Mouse (Mus musculus): ENCODE measurements around the gene Olfr78. TPM values are rescaled to one million over a fixed set of nuclear protein-coding genes. Genes with fewer than 3 reads are reported as not detected.
A peak's percentile ranks its signal among the peaks of the same experiment; 100 is the strongest.

The Olfr78 gene
- 1 to 10 TPM; 1.5 to 2.6 TPM for total RNA-seq (2021)
- long read RNA-seq, experiment 1, full-length matches to known transcripts, result 2 of 2 reads
- long read RNA-seq, experiment 1, partial matches to known transcripts, result 0 of 2 reads
- long read RNA-seq, experiment 1, other reads (novel, unspliced or antisense), result 0 of 2 reads
- long read RNA-seq, experiment 2, full-length matches to known transcripts, result 2 of 2 reads
- long read RNA-seq, experiment 2, partial matches to known transcripts, result 0 of 2 reads
- long read RNA-seq, experiment 2, other reads (novel, unspliced or antisense), result 0 of 2 reads

DNA sequence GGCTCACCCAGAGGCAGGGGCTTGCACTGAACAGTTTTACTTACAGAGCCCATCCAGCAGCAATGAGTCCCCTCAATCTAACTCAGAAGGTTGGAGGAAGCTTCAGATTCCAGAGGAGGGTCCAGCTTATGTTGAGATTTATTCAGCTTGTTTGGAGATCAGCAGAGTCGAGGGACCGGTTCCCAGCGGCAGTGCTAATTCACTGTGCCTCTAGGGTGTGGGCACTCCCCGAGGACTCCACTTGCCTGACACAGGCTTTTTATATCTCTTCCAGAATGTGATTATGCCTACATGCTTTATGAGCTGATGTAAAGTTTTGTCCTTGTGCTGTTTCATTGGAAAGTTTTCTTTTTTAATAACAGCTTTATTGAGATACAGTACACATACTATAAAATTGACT, at the start of gene Olfr78, which contains the start of gene Olfr560:
Gene Olfr78 (minus strand): TSS at position 206 of the 400 bp plus-strand sequence.
Gene Olfr560 (minus strand): TSS at position 101 of the 400 bp plus-strand sequence.
- DNase-seq, result no peak

DNA sequence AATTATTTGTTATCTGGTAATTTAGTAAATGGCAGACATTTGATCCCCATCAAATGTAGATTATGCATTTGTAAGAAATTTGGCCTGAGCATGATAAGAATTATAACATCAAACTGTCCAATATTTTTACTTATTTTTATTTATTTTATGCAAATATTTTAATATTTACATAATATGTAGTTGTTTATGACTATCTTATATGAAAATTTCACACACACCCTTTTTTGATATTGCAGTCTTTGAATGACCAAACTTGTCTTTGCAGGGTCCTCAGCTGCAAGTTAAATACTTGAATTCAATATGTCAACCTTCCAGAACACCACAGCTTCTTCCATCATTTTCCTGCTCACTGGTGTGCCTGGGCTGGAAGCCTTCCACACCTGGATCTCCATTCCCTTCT, 43.9 kb upstream of the Olfr78 start, which contains the start of gene Olfr564:
Gene Olfr564 (plus strand): TSS at position 301 of the 400 bp plus-strand sequence.
- DNase-seq, result no peak

DNA sequence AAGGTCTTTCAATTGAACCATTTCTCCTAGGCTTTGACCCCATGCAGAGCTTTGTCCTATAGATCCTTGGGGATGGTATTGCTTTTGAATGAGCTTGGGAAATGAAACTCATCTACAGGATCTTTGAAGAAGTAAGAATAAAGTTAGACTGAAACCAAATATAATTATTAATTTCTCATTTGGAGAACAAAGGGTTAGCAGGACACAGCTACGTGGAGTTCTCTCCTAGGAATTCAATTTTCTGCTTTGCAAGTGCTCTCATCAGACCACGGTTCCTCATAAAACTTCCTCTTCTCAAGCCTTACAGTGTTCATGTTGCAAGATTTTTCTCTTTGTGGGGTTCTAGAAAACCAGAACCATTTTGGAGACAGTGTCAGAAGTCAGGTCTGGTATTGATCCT, 11.7 kb upstream of the Olfr78 start, which contains the start of gene Olfr561:
Gene Olfr561 (plus strand): TSS at position 301 of the 400 bp plus-strand sequence.
- DNase-seq, result no peak

DNA sequence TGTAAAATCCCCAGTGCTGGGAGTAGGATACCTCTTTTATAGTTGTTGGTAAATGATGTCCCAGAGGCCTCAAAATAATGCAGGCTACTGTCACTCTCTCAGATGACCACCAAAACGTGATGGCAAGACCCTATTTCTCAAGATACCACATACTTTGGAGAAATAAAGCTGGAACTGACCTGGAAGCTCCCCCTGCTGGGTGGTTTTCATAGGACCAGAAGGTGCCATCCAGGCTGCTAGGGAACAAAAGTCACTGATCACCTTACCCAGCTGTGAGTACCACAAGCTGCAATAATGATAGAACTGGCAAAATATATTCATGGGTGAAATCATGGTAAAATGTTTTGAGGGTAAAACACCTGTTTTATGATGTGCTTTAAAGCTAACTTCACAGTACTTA, 7.2 kb downstream of the Olfr78 start:
- DNase-seq, result peak; percentile 31

DNA sequence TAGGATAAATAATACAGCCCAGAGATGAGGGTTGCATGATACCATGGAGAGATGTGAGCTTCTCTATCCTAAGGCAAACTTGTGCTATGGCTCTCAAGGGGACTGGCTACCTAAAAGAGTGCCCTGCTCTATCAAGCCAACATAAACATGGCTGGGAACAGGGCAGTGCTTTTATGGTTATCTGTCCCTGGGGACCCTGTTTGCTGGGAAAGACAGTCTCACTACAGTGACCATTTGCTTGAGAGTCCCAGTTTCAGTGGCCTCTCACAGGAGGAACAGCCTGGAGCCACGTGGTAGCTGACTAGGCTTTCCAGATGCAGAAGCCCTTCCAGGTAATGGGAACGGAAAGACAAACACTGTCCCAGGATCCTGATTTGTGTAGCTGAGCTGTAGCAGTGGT, 21.6 kb downstream of the Olfr78 start:
- DNase-seq, result no peak

DNA sequence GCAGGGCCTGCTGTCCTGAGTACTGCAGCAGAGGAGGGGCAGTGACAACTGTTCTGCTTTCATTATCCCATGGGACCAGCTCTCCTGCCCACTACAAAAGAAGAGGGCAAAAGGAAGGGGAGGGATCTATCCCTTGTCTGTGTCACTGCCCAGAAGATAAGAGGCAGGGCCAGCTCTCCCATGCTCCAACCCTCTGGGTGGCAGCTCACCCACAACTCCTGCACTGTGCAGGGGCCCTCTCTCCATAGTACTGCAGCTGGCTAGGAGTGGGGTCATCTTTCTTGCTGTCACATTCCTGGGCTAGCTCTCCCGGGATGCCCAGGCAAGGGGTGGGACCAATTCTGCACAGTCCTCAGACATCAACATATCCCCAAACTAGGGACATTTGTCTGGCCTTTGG, 25.5 kb downstream of the Olfr78 start:
- no peak for DNase-seq

DNA sequence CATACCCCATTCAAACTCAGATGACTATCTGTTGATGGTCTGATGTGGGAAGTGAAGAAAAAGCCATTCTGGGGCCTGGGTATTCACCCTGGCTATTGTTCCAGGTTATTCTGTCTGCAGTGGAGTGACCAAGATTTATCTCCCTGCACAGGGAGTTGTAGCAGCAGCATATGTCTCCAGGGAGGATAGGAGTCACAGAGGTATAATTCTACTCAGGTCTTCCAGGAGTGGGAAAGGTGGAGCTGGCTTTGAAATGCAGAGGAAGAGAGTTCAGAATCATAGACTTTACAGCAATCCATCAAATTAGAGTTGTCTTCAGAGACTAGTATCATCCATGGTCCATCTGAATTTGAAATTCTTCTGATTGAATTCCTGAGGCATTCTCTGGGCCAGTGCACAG, 31.9 kb downstream of the Olfr78 start, which contains the start of gene Olfr559:
Gene Olfr559 (minus strand): TSS at position 101 of the 400 bp plus-strand sequence.
- no peak for DNase-seq

DNA sequence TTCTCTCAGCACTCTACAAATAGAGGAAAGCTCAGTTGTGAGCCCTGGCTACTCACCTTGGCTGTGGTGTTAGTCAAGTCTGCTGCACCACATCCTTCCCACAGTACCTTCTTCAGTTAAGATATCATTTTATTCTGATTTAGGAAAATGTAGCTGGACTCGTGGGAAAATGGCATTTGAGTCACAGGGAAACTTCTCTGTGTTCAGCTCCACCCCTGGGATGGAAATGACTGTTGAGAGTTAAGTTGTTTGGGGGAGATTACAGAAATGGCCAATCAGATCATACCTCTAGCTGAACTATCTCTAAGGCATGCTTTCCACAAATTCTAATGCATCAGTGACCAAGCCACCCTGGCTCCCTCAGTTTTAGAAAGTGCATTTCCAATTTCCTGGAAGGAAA, 40.3 kb downstream of the Olfr78 start, which contains the start of gene Olfr33:
Gene Olfr33 (minus strand): TSS at position 101 of the 400 bp plus-strand sequence.
- no peak for DNase-seq

DNA sequence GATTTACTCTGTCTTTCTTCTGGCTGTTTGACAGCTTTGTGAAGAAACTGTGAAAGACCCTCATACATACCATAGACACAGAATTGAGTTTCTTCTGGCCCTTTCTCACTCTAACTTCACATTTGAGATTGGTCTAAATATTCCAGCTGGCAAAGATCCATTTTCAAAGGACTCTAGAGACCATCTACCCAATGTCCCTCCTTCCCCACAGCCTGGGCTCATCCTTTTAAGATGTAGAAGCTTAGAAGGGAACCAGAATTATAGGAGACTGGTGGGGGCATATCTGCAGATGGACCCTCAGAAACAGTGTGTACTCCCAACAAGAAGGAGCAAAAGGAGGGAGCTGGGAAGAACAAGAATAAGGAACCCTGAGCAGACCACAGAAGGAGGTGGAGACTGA, 57.4 kb downstream of the Olfr78 start, which contains the start of gene Olfr558:
Gene Olfr558 (plus strand): TSS at position 301 of the 400 bp plus-strand sequence.
- no peak for DNase-seq

DNA sequence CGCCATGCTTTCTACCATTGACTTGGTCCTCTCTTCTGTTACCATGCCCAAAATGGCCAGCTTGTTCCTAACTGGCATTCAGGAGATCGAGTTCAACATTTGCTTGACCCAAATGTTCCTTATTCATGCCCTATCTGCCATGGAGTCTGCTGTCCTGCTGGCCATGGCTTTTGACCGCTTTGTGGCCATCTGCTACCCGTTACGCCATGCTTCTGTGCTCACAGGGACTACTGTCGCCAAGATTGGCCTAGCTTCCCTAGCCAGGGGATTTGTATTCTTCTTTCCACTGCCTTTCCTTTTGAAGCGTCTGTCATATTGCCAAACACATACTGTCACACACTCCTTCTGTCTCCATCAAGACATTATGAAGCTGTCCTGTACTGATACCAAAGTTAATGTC, 60.8 kb downstream of the Olfr78 start:
- no peak for DNase-seq

DNA sequence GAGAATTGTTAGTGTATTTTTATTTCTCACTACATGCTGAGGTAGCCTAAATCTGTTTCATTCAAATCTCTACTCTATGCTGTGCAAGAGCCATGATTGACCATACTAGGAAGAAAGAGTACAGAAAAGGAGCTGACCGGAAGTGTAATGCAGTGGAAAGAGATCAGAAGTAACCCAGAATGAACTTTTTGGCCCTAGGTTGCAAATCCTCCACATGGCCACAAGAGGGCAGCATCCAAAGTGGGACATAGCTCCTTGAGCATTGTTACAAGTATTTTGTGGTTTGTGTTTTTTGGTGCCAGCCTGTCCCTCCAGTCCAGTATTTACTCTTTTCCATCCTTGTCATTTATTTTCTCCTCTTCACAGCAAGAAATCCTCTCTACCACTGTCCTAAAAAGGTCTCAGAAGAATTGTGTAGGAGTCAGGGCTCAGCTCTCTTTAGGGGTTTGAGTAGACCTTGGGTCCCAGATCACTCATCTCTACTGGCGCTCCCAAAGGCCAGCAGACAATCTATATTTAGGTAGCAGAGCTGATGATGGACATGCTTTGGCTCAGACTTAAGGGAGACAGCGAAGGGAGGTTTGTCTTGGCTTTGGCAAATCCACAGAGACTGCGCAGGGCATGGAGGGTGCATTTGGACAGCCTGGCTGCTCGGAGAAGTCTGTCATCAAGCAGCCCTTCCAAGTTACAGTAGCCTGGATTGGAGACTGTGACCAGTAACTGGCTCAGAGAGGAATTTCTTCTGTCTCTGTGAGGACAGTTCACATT, 63.7 kb downstream of the Olfr78 start, which contains the start of gene Olfr557:
Gene Olfr557 (plus strand): TSS at position 553 of the 768 bp plus-strand sequence.
- DNase-seq, result peak; percentile 62

Other genes starting within 250 kb of the Olfr78 start
- not detected for gene Olfr547, start 224.7 kb downstream of the Olfr78 start, total RNA-seq (2021)
- not detected for gene Olfr548-ps1, start 218.6 kb downstream of the Olfr78 start, total RNA-seq (2021)
- gene Olfr549, start 209.6 kb downstream of the Olfr78 start, total RNA-seq (2021), result not detected
- gene Trim21, start 194.0 kb downstream of the Olfr78 start, total RNA-seq (2021), result 10 to 100 TPM; 10.1 to 15.8 TPM
- not detected for gene Olfr550, start 188.0 kb downstream of the Olfr78 start, total RNA-seq (2021)
- not detected for gene Olfr551, start 167.6 kb downstream of the Olfr78 start, total RNA-seq (2021)
- under 1 TPM in 1 of 2 experiments, not detected in 1; 0.12 TPM for gene Olfr552, start 161.7 kb downstream of the Olfr78 start, total RNA-seq (2021)
- not detected for gene Olfr553, start 141.3 kb downstream of the Olfr78 start, total RNA-seq (2021)
- not detected for gene Olfr554, start 121.0 kb downstream of the Olfr78 start, total RNA-seq (2021)
- gene Olfr555, start 100.6 kb downstream of the Olfr78 start, total RNA-seq (2021), result not detected
- gene Olfr556, start 94.6 kb downstream of the Olfr78 start, total RNA-seq (2021), result not detected
- gene Trim68, start 72.1 kb downstream of the Olfr78 start, total RNA-seq (2021), result 10 to 100 TPM in 1 of 2 experiments, 1 to 10 TPM in 1; 6.1 to 14.3 TPM
- gene Olfr557, start 63.6 kb downstream of the Olfr78 start, total RNA-seq (2021), result not detected
- 1 to 10 TPM; 1.4 to 2.6 TPM for gene Olfr558, start 57.3 kb downstream of the Olfr78 start, total RNA-seq (2021)
- gene Olfr33, start 40.4 kb downstream of the Olfr78 start, total RNA-seq (2021), result not detected
- not detected for gene Olfr559, start 32.0 kb downstream of the Olfr78 start, total RNA-seq (2021)
- not detected for gene Olfr560, start 105 bp downstream of the Olfr78 start, total RNA-seq (2021)
- gene Olfr561, start 11.8 kb upstream of the Olfr78 start, total RNA-seq (2021), result not detected
- not detected for gene Olfr564, start 44.0 kb upstream of the Olfr78 start, total RNA-seq (2021)
- not detected for gene Olfr566, start 99.3 kb upstream of the Olfr78 start, total RNA-seq (2021)
- not detected for gene Olfr568, start 117.7 kb upstream of the Olfr78 start, total RNA-seq (2021)
- not detected for gene Olfr569, start 131.4 kb upstream of the Olfr78 start, total RNA-seq (2021)
- gene Olfr570, start 135.1 kb upstream of the Olfr78 start, total RNA-seq (2021), result not detected
- gene Olfr571, start 158.1 kb upstream of the Olfr78 start, total RNA-seq (2021), result not detected
- not detected for gene Olfr572, start 164.9 kb upstream of the Olfr78 start, total RNA-seq (2021)
- gene Olfr573-ps1, start 183.1 kb upstream of the Olfr78 start, total RNA-seq (2021), result not detected
- gene Olfr574, start 189.0 kb upstream of the Olfr78 start, total RNA-seq (2021), result not detected
- not detected for gene Olfr575, start 199.3 kb upstream of the Olfr78 start, total RNA-seq (2021)
- gene Olfr576, start 203.2 kb upstream of the Olfr78 start, total RNA-seq (2021), result not detected
- gene Olfr577, start 216.5 kb upstream of the Olfr78 start, total RNA-seq (2021), result not detected
- not detected for gene Olfr578, start 229.9 kb upstream of the Olfr78 start, total RNA-seq (2021)

All from adrenal gland, postnatal 10 days (tissue).